Mouse (Mus musculus) ES-E14 (cell line): ENCODE results near the gene Nol3.

Experiments
- CHD2 ChIP-seq: IDR thresholded peaks from 2 replicates; pipeline ENCODE4 v1.6.1; 2014; ENCODE audit warnings: mild to moderate bottlenecking, low read depth, low read length, inconsistent platforms
- HCFC1 ChIP-seq: IDR thresholded peaks from 2 replicates; pipeline ENCODE4 v1.6.1; 2012; ENCODE audit warnings: low read length, inconsistent platforms, borderline replicate concordance; ENCODE audit not compliant: insufficient read depth
- ZC3H11A ChIP-seq: IDR thresholded peaks from 2 replicates; pipeline ENCODE4 v1.6.1; 2012; ENCODE audit warnings: low read depth, mild to moderate bottlenecking, inconsistent platforms, low read length, borderline replicate concordance
- ZNF384 ChIP-seq: IDR thresholded peaks from 2 replicates; pipeline ENCODE4 v1.6.1; 2012; ENCODE audit warnings: low read depth, low read length, inconsistent platforms

DNA sequence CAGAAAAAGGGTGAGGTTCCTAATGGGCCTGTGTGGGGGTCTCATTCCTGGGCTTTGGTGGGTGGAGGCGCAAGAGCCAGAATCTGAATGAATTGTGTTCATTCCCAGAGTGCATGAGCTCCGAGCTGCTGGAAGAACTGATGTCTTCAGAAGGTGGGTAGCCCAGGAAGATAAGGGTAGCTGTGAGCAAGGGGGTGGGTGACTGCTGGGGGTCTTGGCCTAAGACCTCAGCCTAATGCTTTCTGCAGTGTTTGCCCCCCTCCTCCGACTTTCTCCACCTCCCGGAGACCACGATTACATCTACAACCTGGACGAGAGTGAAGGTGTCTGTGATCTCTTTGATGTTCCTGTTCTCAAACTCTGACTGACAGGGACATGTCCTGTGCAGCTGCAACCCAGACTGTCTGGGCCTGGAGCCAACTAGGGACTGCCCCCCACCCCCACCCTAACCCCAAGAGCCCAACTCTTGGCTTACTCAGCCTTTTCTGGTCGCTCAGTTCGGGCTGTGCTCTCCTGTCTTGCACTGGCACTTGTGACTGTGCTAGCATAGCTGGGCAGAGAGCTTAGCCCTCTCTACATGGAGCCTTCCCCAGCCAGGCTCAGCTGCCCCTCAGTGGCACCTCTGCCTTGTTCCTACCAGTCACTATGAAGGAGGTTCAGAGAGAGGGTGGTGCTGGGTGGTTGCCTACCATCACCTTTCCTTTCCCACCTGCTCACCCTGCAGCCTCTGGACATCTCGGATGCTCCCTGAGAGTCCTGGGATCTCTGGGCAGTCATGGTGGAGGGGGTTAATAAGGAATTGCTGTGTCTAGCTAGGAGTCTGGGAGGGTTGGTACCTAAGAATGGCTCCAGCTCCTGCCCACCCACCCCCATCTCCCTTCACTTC lies 28.6 kb downstream of the Nol3 start:
- TF ChIP-seq HCFC1 (no peak), ZC3H11A (no peak), ZNF384 (no peak), CHD2 (no peak)
